Mouse (Mus musculus) kidney, postnatal 36 days (tissue): ENCODE measurements at regions not wholly inside any gene's neighbourhood (a gene's known extent, or its start where the extent isn't known, plus 50 kb on each side); places are given as distances from the start of the nearest gene placed in this dataset.

Experiments used
- DNase-seq, 2 experiments: peaks; one replicate each; pipeline ENCODE4 v3.0.0; 2021 to 2022; ENCODE audit warnings: mixed read lengths in 2 of 2

DNA sequence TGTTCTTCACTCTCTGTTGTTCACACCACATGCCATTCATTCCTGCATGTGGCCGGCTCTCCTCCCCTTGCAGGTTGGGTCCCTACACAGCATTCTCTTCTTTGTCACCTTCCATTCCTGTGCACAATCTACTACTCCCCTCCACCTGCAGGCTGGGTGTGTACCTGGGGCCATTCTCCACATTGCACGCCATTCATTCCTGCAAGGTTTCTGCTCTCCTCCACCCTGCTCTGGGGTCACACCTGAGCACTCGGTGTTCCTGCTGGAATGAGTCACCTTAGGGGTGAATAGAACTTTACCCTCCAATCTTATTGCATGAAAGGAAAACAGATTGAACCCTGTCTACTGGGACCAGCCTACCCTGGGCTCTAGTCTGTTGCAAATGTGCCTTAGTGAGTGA lies 72.7 kb upstream of the Id2 start:
- DNase-seq = no peak

DNA sequence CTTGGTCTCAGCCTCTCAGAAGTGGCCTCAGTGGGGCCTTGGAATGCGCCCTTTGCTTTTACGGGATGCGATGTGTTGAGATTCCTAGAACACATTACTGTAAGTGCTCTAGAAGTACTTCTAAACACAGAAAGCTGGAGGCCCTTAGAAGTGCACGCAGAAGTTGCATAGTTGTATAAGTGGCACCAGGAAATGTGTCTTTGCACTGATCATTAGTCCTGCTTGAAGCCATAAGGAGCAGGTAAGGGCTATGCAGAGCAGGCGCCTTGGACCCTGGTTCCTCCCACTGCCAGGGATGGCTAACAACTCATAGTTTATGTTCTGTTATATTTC lies 71.2 kb upstream of the Id2 start:
- no peak for DNase-seq

DNA sequence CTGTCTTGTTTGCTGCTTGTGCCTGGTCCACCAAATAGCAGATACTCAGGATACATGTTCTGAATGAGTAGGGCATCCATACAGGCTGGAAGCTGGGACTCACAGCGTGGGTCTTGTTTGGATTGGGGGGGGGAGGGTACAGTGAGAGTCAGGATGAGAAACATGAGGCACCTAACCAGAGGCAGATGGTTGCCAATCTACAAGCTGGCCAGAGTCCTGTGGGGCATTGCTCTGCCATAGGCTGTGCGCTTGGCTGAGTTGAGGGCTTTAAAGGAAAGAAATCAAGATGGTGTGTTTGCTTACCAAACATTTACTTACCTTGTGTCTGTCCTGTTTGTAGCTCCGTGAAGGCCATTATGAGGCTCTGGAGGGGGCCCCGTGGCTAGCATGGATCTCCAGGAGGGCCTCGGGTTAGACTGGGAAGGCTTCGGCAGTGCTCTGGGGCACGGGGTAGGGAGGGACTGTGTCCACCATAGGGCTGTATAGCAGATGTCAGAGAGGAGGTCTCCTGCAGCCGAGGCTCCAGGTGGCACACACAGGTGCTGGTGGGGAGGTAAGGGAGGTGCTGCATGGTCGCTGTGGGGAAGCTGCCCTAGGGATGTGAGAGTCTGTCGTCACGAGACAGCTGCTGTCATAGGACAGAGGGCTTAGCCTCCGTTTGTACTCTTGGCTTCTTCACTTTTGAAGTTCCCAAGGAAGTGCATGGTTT lies 70.7 kb upstream of the Id2 start:
- DNase-seq = no peak

DNA sequence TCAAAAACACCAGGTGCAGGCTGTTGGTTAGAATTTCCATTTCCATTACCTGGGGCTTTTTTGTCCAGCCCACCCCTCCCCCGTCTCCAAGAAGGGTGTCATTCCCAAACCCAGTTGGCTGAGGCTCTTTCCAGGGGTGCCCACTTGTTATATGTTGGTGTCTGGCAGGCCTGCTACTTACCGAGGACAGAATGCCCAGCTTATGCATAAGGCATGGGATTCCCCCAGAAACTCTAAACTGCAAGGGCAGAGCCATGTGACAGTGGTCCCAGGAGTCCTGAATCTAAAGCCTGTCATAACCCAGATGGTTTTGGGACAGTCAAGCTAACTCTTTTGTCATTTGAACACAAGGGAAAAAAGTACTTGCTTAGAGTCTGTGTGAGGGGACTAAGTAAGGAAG lies 69.6 kb upstream of the Id2 start:
- no peak for DNase-seq

DNA sequence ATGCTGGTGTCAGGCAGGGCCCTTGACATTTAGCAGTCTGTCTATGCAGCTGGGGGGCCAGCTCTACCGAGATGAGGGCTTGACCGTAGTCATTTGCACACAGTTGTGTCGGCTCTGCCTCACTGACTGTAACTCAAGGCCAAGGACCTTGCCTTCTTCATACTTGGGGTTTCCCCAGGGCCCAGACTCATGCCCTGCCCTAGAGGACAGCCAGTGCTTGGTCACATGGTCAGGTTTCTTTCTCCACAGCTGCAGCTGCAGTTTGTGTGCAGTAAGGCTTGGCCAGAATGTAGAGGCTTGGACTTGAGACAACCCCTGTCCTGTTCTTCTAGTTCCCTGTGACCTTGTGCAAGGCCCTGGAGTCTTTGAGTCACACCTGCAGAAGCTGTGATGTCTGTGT lies 68.7 kb upstream of the Id2 start:
- peak; percentile 53 to 63 for DNase-seq

DNA sequence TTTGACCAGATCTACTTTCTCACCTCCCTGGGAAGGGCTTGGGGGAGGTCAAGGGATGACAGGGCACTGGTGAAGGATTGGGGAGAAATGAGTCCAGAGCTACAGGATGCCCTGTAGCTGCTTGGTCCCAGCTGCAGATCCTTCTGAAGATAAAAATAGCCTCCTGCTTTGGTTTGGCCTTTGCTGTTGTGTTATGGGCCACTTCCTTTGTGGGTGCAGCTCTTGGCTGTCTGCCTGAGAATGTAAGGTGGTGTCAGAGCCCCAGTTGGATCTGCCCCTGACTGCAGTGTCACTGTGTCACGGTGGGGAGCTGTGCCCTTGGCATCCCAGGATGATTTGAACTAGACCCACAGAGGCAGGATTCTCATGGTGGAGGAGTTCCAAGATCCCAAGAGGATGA lies 67.8 kb upstream of the Id2 start:
- peak in 1 of 2 experiments; percentile 46 for DNase-seq

DNA sequence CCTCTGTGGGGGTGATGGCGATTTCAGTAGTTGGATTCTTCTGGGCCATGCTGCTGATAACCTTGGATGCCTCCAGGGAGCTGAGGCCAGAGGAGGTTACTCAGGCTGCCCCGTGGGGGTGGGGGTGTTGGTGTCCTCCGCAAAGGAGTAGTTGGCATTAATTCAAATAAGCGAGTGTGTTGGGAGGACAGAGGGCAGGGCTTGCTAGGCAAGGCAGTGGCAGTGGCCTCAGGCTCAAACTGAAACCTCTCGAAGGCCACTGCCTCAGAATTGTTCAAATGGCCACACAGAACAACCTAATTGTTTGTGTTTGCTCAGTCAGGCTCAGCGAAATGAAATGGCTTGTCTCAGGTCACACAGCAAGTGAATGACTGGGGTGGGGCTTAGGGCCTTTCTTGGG lies 66.6 kb upstream of the Id2 start:
- peak; percentile 78 to 79 for DNase-seq

DNA sequence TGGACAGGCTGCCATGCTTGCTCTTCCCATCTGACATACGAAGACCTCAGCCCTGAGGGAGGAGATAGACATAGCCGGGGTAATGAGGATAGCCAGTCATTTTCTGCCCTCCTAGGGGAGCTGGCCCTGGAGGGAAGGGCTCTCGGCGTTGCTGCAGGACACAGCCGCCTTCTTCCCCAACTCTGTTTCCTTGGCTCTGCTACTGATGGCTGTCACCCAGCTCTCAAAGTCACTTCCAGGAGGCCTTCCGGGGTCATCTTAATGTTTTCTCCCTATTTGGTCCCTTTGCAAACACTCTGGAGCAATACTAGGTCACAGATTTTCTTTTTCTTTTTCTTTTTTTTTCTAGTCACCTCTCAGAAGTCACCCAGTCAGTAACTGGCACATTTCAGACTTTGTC lies 65.9 kb upstream of the Id2 start:
- no peak for DNase-seq

DNA sequence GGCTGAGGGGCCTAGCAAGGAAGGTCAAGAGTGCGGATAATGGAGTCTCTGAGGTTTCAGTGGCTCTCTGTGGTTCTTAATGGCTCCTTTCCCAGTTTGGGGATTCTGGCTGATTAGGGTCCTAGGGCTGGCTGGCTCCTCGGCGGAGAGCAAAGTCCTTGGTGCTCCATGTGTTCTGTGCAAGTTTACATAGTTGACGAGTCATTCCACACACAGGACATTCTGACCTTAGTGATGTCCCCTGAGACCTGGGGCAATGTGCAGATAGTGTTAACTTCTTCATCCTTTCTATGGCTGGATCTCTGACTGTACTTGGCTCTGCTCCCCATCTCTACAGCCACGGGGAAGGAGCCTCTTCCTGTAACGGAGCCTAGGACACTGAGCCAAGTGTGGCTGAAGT lies 65.0 kb upstream of the Id2 start:
- DNase-seq = no peak

DNA sequence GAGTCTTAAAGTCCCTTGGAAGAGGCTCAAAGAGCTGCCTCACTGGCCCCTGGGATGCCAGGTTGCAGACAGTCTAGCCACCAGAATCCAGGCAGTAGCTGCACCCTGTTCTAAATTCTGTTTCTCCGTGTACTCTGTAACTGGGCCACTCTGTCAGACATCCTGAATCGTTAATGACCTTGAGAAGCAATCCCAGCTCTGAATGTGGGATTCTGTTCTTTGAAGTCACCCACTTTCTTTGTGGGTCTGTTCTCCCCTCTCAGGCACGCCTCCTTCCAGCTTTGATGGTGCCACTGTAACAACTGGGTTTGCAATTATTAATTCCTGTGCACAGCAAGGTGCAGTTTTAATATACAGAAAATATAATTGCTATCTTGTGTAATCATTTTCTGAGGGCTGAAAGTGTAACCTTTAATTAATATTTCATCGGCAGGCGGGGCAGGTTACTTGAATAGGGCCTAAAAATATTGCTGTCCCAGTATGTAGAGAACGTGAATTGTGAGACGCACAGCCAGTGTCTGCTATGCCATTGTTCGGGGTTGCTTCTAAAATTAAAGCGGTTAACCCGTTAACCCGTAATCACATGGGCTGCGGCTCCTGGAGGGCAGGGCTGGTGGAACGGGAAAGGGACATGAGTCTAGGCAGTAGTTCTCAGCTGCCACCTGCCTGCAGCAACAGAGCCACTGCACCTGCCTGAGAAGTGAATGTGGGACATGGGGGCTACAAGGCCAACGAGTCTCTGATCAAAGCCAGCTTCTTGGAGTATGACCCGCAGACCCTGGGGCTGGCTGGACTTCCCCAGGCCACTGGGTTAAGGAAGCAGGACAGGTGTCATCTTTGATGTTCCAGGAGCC lies 64.3 kb upstream of the Id2 start:
- peak; percentile 60 to 65 for DNase-seq

DNA sequence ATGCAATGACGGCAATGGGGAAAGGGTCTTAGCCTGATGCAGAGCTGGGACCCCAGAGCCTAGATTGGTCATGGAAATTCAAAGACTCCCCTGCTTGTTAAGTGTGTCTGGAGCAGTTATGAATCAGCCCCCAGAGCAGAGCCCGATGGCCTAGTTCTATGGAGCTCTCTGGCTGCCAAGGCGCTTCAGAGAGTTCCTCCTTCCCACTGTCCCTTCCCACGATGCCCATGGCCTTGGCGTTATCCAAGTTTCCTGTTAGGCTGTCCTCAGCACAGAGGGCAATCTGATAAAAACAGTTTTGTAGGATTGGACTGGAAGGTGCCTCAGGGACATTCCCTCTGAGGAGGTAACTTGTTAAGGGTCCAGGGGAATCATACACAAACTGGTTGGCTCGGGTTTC lies 62.2 kb upstream of the Id2 start:
- no peak for DNase-seq

DNA sequence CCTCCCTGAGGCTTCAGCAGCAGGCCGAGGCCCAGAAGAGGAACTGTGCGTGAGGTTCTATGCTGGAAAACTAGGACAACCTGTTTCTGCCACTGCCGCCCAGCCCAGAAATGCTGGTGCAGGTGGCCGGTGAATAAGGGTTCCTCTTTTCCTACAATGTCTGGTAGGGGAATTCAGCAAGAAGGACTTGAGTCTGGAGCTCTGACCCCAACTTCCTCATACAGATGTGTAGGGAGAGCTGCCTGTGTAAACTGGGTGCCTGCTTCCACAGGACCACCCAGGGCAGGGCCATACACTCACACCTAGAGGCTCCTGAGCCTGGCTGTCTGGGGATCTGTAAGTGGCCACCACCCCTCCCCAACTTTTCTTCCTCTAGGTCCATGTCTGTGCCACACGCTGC lies 60.3 kb upstream of the Id2 start:
- DNase-seq = no peak

DNA sequence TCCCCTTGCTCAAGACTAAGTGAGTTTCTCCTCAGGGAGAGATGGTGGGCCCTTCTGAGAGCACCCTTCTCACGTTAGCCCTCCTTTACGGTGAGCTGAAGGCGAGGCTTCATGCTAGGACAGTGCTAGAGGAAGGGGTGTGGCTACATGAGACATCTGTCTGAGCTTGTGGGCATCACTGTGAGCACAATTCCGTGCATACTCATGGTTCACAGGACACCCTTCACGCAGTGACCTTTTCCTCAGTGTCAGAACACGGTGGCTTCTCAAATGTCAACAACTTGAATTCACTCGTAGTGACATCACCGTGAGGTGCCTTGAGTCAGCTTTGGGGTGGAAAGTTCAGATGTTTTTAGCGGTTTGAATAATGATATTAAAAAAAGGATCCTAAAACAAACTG lies 58.5 kb upstream of the Id2 start:
- DNase-seq = no peak

DNA sequence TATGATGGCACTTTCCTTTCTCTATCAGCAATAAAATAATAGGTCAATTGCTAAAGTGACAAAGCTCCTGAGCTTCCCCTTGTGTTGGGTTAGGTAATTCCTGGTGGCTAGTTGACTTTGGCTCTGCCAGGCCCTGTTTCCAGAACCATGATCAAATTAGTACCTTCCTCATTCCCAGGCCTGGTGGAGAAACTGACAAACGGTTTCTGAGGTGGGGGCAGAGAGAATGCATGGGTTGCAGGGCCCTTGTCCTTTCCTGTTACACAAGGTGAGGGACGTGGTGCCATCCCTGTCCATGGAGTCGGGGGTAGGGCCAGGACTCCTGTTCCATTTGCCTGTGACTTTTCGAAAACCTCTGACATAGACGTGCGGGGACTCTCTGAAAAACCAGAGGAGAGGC lies 51.2 kb upstream of the Id2 start:
- no peak for DNase-seq
